Mouse (Mus musculus) T-helper 1 cell (primary cell): ENCODE data around the gene Palm3.

Source experiments
- in situ Hi-C: fragments of 300-600 bp; cut with MboI, MseI; formaldehyde crosslinking; loops from one replicate; pipeline ENCODE4 v1.15.1; 2025; ENCODE audit warnings: high pct_unique_total_duplicates

The Palm3 gene

DNA sequence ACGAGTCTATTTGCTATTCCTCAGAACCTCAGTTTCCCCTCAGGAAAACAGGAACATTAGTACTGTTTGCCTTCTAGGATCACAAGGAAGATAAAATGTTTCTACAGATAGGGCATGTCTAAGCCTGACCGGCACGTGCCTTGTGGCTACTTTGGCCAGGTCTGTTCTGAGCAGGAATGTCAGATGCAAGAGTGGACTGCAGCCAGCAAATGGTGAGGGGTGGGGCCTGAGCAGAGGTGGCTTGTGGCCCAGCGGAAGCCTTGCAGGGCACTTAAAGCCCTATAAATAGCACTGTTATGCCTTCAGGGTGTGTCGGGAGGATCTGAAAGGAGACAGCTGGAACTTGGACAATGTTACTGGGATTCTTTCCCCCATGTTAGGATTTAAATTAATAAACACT, 1.8 kb downstream of the Palm3 start:
- in situ Hi-C loops, result no loop called here

DNA sequence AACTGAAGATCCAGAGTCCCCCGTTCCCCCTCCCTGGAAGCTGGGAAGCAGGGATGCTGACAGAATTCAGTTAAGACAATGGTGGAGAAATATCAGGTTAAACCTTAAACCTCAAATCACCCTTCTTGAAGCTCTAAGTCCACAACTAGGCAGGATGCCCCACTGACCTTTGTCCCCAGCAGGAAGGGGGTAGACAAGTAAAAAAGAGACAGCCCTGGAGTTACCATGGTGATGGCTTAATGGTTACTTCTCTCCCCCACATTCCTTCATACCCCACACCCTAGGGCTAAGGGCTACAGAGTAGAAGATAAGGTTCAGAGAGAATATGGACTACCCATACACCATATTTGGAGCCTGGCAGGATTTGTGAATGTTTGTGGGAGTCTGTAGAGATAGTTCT, 2.4 kb downstream of the Palm3 start:
- in situ Hi-C loops, result no loop called here

DNA sequence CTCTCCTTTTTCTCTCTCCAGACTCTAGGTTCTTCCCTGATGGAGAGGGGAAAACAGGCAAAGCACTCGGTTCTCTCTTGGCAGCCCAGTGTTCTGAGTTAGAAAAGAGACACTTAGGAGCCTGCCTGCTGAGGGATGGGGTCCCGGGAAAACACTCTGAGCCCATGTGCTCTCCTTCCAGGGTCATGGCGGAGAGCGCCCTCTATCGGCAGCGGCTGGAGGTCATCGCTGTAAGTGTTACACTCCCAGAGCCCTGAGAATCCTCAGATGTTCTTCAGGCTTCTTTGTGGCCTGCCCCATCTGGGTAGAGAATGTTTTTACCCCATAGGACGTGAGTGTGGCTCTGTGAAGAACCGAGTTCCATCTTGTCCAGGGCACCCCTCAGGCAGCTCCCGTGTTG, 2.9 kb downstream of the Palm3 start:
- in situ Hi-C loops, result no loop called here

DNA sequence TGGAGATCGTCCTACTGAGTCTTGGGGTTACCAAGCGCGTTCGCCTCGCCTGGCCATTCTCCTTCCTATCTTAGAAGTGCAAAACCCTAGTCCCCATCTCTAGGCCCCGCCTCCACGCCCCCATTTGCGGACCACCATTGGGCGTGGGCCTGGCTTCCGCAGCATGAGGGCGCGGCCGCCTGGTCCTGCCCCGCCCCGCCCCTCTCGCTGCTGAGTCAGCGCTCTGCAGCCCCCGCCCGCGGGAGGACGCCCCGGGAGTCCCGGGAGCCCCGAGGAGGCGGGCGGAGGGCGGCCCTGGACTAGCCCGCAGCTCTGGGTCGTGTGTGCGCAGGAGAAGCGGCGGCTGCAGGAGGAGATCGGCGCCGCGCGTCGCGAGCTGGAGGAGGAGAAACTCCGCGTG, 4.6 kb downstream of the Palm3 start:
- in situ Hi-C loops, result no loop called here

DNA sequence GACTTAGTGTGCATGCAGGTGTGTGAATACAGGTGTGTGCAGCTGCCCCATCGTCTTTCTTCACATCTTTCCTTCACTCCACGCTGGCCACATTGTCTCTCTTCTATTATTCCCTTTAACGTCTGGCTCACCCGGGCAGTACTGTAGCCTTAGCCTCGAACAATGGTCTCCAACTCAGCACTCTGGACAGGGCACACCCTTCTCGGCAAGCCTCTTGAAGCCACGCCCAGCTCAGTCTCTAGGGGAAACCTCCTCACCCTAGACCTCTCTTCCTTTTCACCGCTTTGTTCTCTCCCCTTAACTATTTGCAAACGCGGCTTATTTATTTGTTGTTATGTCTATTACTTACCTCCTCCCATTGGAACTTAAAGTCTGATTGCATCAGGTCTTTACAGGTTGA, 6.2 kb downstream of the Palm3 start:
- in situ Hi-C loops, result no loop called here

DNA sequence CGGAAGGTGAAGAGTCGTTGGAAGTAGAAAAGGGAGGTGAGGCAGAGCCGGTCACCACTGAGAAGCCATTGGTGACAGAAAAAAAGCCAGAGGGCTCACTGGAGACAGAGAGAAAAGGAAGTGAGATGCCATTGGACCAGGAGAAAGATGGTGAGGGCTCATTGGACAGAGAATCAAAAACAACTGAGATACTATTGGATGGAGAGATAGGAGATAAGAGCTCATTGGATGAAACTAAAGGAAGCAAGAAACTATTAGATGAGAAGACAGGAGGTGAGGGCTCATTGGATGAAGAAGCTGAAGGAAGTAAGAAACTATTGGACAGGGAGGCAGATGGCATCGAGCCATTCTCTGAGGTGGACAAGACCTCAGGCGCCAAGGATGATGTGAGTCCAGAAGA, 8.0 kb downstream of the Palm3 start:
- in situ Hi-C loops, result no loop called here

DNA sequence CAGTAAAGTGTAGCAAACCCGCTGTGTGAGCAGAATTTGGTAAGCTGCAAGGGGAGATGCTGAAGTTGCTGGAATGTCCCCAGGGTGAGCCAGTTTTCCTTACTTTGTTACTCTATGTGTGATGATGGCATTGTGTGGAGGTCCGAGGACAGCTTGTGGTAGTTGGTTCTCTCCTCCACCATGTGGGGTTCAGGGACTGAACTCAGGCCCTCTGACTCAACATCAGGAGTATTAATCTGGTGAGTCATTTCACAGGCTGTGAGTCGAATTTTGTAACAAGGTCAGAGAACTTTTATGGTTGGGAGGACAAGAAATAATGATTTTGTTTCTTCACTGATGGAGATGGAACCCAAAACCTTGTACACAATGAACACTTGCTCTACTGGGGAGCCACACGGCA, 11.5 kb downstream of the Palm3 start:
- in situ Hi-C loops, result no loop called here

DNA sequence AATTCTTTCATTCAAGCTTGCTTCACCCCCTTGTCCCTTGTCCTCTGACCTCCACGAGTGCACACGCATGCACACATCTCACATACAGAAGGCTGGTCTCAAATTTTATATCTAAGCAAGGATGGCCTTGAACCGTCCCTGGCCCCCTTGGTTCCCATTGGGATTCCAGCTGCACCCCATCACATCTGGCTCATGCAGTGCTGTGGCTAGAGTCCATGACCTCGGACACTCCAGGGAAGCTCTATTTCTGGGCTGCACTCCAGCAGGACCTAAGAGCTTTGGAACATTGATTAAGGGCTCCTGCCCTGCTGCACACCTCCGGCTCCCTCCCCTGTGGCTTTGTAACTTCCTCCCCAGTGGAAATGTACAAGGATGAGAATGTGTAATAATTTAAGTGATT, 16.7 kb downstream of the Palm3 start:
- in situ Hi-C loops, result no loop called here

DNA sequence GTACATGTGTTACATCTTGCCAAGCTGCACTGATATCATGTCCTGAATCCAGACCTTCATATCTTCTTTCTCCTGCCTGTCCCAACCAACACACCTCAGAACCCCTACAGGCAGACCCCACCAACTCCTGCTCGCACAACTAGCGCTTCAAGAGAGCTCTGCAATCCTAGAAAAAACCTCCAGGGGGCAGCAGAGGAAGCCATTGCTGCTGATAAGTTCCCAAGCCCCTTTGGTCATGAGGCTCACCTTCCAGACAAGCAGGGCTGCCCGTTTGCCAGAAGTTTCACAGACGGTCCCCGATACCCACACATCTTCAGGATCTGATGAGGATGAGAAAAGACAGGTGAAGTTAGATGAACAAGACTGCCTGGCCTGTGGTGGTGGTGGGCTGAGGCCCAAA, 17.8 kb downstream of the Palm3 start:
- in situ Hi-C loops, result no loop called here

DNA sequence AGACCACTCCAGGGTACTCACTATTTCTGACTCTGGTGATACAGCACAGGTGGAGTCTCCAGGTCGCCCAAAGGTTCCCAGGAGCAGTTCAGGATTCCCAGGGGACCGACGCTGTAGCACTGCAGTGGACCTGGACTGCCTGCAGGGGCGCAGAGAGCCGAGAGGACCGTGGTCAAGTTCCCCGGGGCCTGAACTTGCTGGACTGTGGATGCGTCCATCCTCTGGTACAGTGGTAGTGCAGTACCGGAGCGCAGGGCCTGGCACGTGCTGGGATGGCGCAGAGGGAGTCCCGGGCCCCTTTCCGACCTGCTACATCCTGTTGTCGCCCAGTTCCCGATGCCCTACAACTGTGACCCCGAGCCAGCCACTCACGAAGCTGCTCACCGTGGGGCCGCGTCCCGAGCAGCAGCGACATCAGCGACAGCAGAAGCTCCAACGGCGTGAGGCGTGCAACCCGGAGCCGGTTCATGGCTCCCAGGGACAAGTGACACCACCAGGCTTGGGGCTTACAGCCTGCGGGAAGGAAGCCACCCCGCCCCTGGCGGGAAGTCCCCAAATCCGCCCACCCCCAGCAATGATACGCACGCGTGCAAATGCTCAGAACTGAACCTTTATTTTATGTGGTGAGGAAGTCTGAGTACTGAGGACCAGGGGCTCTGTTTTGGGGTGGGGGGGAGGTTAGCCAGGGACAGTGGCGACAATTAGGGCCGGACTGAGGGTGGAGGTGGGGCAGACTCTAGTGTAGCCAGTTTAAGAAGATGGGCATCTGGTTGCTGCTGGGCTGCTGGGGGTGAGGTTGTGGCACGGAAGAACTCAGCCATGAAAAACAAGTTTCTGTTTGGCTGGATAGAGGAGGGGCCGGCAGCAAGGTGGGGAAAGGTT, 21.0 kb downstream of the Palm3 start, which contains the start of gene Il27ra:
Gene Il27ra, minus strand, starts transcription at position 524 of the 882 bp plus-strand sequence.
- in situ Hi-C loops, result no loop called here

DNA sequence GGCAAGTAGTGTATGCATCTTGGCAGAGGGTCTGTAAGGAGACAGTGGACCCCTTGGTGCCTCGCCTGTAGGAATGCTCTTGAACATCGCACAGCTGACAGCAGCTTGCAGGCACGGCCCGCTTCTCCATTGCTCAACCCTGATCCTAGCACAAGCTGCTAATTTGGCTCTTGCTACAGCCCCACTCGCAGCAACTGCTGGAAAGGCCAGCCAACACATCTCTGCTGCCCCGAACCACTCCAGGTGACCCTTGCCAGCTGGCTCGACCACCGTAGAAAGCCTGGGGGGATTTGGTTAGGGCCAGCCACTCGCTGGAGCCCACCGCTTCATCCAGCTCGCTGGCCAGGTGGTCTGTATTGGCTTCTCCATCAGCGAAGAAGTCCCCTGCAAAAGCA, 21.7 kb downstream of the Palm3 start:
- in situ Hi-C loops, result no loop called here

DNA sequence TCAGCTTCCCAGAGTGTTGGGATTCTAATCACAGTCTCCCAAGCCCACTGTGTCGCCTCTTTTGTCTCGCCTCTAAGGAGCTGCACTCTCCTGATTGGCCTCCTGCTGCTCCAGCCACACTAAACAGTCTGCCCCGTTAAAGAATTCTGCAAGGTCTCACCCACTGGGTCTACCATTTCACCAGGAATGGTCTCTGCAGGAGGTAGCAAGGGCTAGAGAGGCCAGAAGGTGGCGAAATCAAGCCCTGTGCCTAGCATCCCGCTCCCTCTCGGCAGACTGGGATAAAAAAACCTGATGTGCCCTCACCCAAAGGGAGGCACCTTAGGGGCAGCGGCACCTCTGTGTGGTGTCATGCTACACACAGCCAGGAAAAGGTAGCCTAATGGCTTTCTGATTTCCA, 22.8 kb downstream of the Palm3 start:
- in situ Hi-C loops, result no loop called here

DNA sequence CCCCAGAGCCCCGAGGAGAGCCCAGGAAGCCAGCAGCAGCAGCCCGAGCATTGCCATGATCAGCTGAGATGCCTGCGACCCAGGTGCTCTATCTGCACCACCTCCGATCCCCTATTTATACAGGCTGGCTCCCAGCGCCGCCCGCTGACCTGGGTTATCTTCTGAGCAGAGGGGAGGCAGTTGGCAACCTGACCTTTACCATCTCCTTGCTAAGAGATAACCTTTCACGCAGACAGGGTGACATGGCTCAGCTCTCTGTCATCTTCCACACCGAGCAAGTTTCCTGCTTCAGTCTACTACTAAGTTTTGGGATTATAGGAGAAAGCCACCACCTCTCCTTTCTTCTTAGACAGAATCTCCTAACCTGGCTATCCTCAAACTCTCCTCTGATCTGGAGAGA, 23.6 kb downstream of the Palm3 start, which contains the start of gene Rln3:
Gene Rln3, minus strand, starts transcription at position 101 of the 400 bp plus-strand sequence.
- in situ Hi-C loops, result no loop called here

DNA sequence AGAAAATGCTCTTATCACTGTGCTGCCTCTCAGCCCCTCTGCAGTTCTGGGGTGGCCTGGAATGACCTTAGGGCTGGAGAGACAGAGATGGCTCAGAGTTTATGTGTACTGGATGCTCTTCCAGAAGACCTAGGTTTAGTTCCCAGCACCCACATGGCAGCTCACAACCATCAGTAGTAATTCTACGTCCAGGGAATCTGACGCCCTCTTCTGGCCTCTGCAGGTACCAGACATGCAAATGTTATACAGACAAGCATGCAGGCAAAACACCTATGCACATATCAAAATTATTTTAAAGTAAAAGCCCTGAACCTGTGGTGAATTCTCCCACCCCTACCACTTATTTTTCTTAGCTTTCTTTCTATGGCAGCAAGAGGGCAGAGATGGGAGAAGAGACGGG, 25.2 kb downstream of the Palm3 start:
- in situ Hi-C loops, result no loop called here

DNA sequence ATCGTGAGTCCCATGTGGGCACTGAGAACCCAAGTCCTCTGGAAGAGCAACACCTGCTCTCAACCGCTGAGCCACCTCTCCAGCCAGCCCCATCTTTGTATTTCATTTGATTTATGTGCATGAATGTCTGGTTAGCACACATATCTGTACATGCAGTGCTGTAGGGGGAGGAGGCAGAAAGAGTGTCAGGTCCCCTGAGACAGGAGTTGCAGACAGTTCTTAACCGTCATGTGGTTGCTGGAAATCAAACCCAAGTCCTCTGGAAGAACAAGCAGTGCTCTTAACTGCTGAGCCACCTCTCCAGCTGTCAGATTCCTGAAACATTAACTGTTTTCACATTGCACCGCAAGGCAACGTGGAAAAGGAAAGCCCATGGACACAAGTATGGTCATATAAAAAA, 26.9 kb downstream of the Palm3 start:
- in situ Hi-C loops, result no loop called here

DNA sequence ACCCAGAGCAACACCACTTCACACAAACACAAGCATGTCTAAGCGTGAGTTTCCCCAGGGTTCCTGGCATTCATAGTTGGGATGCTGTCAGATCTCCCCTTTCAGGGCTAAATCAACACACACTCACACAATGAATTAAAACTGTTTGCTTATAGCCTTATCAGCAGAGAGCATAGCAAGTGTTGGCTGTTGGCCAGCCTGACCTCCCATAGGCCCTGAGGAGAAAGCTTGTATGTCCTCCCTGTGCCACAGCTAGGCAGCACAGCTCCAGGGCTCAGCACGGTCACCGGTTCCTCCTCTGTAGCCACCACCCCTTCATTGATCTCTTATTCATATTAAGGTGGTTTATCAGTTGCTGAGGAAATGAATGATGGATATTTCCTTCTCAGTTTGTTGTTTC, 31.5 kb downstream of the Palm3 start:
- in situ Hi-C loops, result loop anchor here (5.0 kb wide), 1 partner anchor 40 kb away; no protein-coding TSS in a partner anchor

DNA sequence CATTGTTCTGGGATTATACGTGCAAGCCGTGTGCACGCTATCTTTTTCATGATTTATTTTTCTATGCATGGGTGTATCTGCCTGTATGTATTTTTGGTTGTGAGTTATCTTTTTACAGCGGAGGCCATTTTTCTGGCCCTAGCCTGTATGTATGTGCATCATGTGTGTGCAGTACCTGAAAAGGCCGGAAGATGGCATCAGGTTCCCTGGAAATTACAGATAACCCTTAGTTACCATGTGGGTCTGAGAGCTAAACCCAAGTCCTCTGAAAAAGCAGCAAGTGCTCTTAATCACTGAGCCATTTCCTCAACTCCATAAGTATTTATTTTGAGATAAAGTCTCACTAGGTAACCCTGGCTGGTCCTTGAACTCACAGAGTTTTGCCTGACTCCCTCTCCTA, 32.0 kb downstream of the Palm3 start:
- in situ Hi-C loops, result loop anchor here (5.0 kb wide), 1 partner anchor 39 kb away; no protein-coding TSS in a partner anchor

DNA sequence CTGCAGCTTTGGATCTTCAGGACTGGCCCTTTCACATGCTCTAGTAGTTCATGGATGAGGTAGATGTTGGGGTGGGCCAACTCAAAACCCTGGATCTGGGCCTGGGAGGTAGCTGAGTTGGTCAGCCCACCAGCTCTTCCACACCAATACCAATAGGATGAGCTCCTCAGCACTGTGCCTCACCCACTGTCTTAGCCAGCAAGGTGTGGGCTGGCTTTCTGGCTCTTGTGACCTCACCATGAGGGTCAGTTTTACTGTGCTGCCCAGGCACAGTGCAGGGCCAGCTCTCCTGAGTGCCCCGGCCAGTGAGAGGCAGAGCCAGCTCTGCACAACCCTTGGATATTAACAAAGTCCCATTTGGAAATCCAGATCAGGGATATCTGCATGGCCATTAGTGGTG, 36.6 kb downstream of the Palm3 start:
- in situ Hi-C loops, result no loop called here

DNA sequence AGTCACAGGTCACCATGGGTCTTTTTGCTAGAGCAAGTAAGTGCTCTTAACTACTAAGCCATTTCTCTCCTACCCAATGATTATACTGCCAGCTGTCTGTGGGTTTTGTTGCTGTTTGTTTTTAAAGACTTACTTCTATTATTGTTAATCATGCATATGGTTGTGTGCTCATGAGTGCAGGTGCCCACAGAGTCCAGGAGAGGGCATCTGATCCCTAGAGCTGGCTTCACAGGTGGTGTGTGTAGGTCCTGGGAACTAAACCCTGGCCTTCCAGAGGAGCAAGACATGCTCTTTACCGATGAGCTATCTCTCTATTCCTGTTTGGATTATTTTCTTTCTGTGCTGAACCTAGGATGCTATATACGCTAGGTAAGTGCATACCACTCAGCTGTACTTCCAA, 38.0 kb downstream of the Palm3 start:
- in situ Hi-C loops, result no loop called here

DNA sequence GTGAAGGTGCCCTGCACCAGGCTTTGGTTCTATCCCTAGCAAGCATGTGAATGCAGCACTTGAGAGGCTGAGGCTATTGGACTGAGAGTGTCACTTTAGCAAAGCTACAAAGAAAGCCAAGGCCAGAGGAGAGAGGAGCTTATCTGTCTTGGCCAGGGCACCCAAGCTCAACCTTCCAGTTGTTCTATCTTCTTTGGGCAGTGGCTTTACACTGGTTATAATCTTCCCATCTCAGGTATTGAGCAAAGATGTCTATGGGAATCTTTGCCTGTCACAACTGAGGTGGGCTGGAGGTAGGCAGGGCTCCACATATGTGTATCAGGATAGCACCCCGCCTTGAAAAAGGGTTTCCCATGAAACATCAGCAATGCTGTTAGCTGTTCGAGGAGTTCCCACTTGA, 39.0 kb downstream of the Palm3 start:
- in situ Hi-C loops, result no loop called here

DNA sequence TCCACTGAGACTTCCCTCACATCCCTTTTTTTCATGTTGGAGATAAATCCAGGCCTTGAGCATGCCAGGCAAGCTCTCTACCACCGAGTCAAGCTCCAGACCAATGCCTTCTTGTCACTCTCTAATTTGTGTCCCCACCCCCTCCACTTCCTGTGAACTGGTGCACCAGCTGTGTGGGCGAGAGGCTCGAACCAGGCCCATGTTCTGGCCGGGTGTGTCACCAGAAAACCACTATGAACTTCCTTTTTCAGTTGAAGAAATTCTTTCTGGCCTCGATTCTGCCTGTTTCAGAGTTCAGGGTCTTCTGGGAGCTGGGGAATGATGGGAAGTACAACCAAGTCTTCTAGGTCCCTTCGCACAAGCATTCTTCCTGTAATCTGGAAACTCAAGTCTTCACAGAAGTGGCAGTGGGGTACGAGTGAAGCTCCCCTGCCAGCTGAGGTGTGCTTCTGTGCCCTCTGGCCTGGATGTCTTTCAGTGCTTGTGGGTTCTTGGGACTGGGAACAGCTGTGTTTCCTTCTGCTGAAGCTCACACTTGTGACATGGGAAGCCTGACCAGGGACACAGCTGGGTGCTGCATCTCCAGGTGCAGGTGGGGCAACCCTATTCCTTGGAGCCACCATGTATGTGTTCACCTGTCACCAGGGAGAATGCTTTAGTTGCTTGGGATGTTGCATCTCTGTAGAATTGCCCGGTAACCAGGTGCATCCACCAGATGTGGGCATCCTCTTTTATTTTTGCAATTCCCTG, 42.8 kb downstream of the Palm3 start:
- in situ Hi-C loops, result no loop called here

DNA sequence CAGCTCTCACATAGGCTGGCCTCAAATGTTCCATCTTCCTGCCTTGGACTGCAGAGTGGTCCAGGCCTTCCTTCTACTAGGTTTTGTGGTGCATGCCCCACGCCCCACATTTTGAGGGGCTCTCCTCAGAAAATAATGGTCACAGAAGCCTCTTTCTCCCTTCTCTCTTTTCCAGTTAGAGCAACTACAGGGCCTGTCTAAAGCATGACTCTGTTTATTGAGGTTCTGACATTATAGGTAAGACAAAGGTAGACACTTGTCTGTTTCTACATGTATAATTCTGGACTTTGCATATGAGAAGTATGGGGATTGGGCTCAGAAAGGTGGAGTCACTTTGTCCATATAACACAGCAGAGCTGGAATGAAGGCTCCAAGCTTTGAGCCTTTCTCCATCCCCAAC, 43.8 kb downstream of the Palm3 start, which contains the start of gene Gm10643:
Gene Gm10643, minus strand, starts transcription at position 101 of the 400 bp plus-strand sequence.
- in situ Hi-C loops, result no loop called here
